Mouse (Mus musculus) right cerebral cortex, postnatal 10 days (tissue): ENCODE measurements at regions not wholly inside any gene's neighbourhood (a gene's known extent, or its start where the extent isn't known, plus 50 kb on each side); places are given as distances from the start of the nearest gene placed in this dataset.
"Not testable (repeated sequence)": the region's sequence is repeated elsewhere in the genome, so short reads cannot be mapped to it uniquely, and the experiment has no call there.

Source experiments
- DNase-seq, 2 experiments: peaks; one replicate each; pipeline ENCODE4 v3.0.0; 2021; ENCODE audit warnings: low spot score in 2 of 2

DNA sequence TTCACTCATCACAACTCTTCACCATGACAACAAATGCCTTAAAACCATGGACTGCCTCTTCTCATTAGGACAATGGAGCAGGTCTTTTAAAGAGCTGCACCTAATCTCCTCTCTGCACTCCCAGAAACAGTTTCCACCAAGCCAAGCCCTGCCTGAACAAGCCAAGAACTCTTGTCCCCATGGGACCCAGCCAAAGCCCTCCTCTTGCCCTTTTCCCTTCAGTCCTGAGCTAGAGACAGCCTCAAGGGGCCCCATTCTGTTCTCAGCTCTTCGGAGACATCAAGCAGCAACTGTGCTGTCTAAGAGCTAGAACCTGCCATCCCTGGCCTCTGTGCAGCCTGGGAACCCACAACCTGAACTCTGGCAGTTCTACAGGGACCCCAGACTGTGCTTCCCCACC lies 345.0 kb upstream of the Irak1bp1 start:
- no peak for DNase-seq

DNA sequence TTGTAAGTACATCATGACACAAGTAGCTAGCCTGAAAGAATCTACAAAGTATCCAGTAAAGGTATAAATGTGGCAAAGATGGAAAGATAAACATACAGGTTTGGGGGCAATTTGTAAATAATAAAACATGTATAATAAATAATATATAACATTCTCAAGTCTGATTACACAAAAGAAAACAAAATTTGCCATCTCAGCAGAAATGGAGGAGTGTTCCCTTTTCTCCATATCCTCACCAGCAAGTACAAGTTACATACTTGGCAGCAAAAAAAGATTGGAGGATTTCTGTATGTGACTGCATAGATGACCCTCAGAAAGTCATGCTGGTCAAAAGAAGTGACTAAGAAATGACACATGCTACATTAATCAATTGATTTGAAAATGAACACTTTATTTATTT lies 335.9 kb upstream of the Irak1bp1 start:
- DNase-seq, result no peak

DNA sequence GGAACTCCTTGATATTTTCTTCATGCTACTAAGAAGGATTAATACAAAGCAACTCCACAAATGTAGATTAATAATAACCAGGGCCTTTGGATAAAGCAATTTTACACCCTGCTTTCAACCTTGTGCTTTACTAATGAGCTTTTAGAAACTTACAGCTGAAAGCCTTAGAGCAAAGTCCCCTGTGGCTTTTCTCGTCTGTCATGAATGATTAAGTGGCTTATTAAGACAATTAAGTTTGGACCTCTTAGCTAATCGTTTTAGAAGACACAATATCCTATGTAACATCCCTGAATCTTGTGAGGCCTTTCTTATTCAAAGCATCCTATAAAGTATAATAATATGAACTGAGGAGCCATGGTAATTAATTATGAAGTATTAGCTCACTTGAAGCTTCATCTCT lies 319.3 kb upstream of the Irak1bp1 start:
- DNase-seq, result no peak

DNA sequence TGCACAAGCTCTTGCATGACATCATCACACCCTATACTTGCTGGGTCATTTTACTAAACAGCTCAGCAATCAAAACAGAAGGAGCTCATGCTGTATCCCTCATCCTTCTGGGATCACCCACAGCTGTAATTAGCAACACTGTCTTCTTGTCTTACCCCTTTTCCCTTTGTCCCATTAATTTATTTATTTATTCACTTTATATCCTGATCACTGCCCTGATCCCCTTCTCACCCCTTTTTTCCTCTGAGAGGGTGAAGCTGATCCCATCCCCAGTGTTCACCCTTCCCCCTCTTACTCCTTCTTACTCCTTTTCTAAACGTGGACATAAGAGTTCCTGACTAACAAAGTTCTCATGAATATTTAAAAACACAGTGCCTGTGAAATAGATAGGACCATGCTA lies 310.3 kb upstream of the Irak1bp1 start:
- DNase-seq, result no peak

DNA sequence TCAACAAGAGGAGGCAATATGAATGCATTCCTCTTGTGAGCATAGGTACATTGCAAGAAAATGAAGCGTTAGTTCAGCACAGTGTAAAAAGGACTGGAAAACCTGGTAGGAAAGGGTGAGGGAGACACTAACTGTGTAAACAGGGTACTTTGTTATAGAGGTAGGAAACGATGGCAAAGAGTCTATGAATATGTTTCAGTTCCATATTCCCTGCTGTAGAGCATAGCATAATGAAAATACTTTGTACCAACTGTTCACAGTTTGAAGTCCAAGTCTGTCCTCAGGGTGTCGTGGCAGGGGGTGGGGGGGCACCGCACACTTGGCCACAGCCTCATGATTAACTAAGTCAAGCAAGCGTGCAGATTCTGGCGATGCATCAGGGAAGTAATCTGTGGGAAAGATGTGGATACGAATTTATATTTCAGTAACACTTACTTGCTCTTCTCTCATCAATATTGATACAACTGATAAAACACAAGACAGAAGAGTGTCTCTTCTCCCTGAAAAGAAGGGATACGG lies 301.4 kb upstream of the Irak1bp1 start:
- no peak for DNase-seq

DNA sequence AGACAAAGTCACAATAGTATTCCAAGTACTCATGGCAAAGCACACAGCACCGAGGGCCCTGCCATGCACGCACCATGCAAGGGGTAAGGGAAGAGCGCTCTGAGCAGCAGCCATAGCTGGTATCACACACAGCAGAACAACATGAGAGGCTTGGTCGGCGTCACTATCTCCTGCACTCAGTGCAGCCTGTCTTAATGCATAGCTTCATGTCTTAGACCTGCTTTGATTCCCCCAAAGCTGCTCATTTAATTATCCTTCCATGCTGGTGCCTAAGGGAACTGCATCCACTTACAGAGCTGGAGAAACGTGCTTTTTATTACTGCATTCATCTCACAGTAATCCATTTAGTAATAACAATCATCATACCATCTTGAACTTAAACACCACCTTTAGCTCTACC lies 276.6 kb upstream of the Irak1bp1 start:
- no peak for DNase-seq

DNA sequence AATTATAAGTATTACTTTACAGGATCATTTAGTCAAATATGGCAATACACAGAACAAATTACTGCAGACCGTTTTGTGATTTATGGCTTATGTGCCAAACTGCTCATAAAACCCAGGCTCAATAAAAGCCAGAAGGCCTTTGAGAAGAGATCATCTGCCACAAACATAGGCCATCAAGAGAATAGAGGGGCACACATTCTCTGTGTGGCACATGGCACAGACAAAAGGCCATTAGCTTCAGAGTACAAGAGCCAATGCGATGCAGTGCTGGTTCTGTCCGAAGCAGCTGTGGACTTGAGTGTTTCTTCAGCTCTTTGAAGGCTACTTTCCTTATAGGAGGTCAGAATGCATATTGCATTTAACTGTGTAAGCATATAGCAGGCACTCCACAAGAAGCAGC lies 276.1 kb upstream of the Irak1bp1 start:
- DNase-seq, result no peak

DNA sequence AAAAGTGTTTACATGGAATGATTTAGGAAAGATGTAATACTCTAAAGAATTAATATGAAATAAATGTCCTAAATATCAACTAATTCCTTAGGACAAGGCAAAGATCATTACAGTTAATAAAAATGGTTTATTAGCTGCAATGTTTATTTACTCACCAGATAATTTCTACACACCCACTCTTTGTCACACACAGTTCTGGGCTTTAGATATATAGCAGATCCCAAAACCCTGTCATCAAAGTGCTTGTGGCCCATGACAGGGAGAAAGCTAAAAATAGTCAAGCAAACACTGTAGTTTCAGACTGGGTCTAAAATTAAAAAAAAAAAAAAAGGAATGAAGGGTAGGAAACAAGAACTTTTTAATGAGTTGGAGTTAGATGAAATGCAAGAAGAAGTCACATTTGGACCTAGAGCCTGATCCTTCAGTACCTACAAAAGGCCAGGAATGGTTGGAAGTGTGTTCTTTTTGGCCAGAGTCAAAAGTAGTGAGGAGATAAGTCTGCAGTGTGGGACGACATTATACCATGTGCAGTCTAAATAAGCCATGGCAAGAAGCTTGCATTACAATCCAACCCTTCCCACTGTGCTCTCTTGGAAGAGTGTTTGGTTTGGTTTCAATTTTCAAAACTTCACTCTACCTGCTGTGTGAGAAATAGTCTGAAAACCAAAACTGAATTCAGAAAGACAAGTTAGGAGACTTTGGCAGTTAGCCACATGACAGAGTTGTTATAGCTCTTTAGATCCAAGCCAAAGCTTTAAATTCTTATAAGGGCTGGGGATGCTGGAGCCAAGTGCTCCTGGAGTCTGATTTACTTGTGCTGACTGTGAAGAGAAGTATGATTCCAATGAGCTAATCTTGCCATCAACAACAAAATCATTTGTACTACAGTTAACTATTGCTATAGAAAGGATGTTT lies 266.5 kb upstream of the Irak1bp1 start:
- no peak for DNase-seq

DNA sequence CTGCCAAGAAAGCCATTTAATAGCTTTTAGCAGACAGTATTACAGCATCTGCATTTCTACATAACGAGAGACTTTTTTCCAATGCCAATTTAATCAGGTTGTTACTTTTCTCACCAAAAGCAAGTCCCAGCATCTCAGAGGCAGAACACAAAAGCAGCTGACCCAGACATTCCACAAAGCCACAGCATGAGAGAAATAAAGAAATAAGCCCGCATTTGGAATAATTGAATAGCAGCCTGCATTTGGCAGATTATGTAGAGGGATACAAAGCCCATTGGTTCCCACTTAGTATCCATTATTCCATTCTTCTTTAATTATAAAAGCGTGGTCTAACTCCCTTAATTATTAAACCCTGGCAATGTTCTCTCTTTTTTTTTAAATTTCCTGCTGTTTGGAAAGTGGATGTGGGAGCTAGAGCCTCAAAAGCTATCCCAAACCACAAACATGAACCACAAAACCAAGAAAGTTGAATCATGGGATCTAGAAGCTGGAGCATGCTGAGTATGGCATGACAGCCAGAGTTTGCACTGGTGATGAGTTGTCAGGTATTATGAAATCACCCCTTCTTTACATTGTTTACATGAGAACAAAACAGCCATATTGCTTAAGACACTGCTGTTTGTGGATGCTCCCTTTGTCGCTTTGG lies 247.8 kb upstream of the Irak1bp1 start:
- no peak for DNase-seq

DNA sequence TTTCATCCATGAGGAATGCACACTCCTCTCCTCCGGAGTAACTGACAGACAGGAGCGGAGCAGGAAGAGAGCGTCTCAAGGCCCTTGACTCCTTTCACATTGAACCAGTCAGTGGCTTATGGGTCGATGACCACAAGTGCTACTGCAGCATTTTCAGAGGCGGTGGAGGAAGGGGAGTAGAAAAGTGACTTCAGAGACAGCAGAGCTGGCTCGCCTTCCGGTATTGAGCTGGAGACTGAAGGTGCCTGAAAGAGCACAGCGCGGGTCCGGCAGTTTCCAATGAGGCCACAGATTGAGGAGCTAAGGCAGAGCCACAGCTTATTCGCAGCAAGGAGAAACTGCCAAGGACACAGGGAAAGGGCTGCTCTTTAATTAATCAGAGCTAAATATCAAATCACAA lies 220.2 kb upstream of the Irak1bp1 start:
- peak in 1 of 2 experiments; percentile 21 for DNase-seq

DNA sequence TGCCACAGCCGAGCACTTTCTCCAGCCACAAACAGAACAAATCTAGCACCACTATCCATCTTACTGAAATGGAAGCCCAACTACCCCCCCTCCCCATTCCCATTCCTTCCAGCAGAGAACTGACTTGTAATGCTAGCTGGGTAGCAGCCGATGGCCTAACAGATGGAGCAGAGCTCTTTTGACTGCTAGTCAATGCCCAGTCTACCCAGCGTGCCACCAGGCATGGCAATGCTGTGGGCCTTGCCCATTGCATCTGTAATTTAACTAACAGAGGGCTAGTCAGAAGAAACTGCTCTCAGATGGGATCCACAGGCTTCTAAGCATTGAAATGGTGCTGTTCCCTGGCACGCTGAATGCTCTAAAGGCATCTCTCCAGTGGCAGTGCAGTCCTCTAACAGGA lies 219.4 kb upstream of the Irak1bp1 start:
- peak; percentile 54 to 66 for DNase-seq

DNA sequence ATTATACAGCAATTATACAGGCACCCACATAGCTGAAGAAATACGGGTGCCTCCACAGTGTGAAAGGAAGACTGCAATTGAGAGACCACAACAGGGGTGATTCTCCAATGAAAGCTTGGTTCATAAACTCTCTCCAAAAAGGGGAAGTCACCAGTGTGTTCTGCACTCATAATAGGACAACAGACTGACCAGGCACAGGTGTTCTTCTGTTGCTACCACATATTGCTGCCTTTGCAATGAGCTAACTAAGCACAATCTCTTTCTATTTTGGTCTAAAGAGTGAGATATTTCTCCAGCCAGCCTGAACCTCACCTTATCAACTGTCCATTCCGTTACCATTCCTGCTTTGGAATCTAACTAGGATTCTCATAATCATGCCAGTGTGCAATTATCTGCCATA lies 216.8 kb upstream of the Irak1bp1 start:
- DNase-seq, result no peak

DNA sequence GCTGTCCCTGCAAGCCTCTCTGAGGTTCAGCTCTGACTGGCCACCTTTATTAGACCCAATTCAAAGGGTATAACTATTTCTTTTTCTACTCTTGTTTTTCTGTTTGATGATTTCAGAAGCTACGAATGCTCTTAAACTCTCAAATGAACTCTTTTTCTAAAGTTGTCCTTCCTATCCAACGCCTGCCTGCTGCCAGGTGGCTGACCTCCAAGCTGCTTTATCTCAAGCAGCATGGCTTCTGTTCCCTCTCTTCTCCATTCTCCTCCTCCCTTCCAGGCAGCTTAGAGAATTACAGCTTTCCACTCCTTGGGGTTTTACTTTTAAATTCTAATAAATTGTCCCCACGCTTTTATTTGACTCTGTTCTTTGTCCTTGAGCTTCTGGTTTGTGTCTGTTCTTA lies 196.9 kb upstream of the Irak1bp1 start:
- DNase-seq, result no peak

DNA sequence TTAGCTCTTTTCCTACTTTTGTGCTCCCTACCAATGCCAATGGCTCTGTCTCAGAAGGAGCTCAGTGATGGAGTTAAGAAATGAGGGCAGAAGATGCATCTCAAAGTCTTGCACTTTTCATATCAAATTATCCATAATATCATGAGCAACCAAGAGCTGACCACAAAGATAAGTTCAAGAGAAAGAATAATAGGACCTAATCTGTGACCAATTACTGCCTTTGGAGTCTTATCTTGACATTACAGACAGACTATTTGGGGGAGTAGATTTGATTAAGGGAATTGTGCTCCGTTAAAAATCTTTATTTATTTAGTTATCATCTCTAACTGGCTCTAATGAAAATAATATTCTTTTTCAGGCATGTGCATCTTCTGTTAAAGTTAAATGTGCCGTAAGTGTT lies 189.1 kb upstream of the Irak1bp1 start:
- no peak for DNase-seq

DNA sequence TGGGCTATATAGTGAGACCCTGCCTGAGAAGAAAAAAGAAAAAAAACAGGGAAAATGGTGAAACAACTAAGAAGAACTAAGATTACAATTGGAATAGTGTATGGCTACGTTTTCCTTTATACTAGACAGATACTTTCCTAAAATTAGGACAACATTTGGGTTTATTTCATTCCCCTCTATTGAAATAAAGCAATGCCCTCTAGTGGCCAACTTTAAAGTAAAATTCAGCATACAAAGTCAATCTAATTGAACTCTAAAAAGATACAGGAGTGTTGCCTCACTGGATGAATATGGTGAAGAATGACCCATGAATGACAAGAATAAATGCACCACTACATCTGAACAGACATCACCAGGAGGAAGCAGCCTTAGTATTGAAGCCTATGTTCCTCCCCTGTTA lies 185.4 kb upstream of the Irak1bp1 start:
- DNase-seq, result no peak

DNA sequence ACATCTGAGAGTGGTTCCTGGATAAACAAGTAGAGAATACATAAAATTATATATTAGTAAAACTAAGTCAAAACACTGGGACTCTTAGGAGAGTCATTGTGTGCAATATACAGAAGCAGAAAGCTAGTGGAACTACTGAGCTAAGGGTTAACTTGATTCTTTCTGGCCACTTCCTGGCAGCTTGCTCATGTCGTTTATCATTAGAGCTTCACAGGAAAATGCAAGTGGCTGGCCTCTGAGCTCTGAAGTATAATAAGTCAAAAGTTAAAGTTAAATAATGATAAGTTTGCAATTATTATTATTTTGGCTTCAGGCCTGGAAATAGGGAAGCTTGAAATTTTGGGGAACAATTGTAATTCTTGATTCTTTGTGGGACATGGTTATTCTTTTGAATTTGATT lies 173.8 kb upstream of the Irak1bp1 start:
- DNase-seq, result not testable (repeated sequence)

DNA sequence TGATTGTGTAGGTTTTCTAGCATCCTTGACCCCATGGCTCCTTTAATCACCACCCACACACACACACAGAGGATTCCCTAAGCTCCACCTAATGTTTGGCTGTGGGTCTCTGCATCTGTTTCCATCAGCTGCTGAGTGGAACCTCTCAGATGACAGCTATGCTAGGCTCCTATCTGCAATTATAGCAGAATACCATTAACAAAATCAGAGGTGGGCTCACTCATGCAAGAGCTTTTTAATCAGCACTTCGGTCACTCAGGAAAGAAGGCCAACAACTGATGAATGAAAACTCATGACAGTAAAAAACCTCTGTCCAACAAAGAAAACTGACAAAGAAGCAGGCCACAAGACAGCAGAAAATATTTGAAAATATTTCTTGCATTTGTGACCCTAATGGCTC lies 147.1 kb upstream of the Irak1bp1 start:
- no peak for DNase-seq

DNA sequence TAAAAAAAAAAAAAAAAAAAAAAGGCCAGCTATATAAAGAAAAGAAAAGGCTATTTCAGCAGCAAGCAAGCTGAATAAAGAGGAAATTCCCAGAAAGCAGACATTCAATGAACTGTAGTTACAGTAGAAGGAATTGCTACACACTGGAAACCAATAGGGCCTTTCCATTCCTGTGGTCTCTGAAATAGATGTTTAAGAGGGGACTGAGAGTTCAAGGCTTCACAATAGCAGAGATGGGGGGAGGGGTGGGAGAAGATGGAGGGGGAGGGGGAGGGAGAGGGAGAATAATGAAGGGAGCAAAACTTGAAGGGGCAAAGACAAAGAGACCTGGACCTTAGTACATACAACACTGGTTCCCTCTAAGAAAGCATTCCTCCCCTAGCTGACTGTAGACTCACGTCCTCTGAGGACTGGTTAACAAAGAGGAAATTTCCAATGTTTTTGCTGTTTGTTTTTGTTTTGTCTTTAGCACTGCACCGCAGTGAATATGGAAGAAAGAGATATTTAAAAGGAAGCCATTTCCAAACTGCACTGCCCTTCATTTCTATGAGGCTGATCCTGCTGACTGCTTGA lies 119.8 kb upstream of the Irak1bp1 start:
- DNase-seq, result no peak

DNA sequence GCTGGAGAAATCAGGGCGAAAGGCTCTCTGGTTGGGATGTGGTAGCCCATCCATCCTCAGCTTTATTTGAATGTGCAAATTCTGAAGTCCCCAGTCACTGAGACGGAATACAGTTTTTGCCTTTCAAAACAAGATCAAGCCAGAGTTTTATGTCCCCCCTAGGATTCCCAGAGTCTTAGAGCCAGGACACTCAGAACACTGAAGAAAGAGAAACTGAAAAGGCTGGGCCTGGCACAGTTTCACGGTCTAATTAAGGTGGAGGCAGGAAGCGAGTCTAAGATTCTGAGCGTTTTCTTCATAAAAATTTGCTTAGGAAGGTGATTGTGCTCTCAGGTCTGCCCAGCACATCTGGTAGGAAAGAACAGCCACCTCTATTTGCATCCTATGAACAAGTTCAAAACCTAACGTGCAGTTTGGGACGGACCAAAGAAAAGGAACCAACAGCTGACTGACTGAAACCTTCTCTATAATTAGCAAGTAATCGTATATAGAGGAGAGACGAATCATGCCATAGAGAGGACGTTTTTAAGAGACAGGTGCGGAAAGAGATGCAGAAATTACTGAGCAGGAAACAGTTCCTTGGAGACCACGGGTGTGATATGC lies 119.2 kb upstream of the Irak1bp1 start:
- no peak for DNase-seq

DNA sequence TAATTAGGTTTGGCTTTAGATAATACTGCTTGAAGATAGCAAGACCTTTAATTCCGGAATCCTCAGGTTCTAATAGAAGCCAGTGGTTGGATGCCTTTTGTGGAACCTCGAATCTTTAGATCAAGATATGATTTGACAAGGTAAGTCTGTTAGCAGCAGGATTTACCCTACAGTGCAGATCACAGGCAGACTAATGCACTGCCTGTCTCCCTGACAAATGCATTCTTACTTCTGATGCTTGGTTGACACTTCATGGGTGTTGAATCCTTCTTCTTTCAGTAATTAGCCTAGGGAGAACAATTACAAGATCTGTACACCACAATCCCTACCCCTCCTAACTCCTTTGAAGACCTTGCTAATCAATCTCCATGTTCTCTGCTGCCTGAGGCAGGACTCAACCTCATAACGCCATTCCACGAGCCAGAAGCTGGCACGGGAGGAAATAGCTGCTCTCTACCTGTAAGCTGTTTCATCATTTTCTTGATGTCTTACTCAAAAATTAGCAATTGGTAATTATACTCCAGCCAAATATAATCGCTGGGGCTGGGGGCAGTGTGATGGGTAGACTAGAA lies 118.3 kb upstream of the Irak1bp1 start:
- DNase-seq, result no peak

DNA sequence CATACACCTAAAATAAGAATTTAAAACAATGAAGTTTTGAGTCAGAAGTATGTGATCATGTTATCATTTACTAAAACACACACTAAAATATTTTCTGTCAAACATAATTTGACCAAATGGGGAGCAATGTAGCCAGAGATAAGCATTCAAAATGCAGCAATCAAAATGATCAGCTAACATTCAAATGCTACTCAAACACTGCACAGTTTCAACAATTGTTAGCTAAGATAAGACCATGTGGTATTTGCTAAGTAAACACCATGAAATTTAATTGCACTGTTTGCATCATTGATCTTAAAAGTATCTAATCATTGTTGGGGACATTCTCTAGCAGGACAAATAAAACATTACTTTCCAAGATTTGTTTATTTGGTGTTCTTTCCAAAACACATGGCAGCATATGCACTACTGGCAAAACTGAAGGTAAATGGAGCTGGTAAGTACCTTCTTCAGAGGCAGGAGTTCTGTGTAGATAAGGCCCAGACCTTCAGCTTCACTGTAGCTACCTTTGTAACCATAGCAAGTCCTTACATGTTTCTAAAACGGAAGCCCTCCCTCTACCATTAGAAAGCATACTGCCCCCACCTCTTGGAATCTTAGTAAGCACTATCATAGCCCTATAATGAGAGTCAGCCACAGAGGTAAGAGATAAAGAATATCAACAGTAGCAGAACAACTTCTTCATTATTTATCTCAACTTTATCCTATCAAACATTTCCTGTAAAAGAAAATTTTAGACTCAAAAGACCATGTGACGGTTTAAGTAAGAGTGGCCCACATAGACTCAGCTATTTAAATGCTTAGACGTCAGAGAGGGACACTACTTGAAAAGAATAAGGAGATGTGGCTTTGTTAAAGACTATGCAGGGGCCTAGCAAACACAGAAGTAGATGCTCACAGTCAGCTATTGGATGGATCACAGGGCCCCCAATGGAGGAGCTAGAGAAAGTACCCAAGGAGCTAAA lies 116.3 kb upstream of the Irak1bp1 start:
- no peak for DNase-seq
